Mouse (Mus musculus) gastrocnemius, postnatal 36 days (tissue): ENCODE data around the gene Defa25. TPM values are rescaled to one million over a fixed set of nuclear protein-coding genes. Genes with fewer than 3 reads are reported as not detected.
"Not testable (repeated sequence)": the region's sequence is repeated elsewhere in the genome, so short reads cannot be mapped to it uniquely, and the experiment has no call there.

Experiments used
- DNase-seq, 2 experiments: peaks; one replicate each; pipeline ENCODE4 v3.0.0; 2022
- intact Hi-C: fragments of 180-260 bp; cut with DNase I; formaldehyde crosslinking; loops from one replicate; pipeline ENCODE4 v1.15.1; 2025
- long read RNA-seq, 2 experiments: library from polyadenylated mRNA; stranded (forward); transcript quantifications; one replicate each; pipeline ENCODE4 v2.0.0; 2021
- total RNA-seq, 2 experiments: library from RNA; stranded (reverse); gene quantifications; 2 replicates each; pipeline ENCODE4 v1.2.3; 2021

Gene Defa25
- total RNA-seq = not detected
- long read RNA-seq, experiment 1 = 0 reads
- long read RNA-seq, experiment 2 = 0 reads

- intact Hi-C loops, DNase-seq: not testable (repeated sequence)
Measured at GRCm38 (mm10) chr8:21084142-21084541, at the start of gene Defa25. Gene Defa25, plus strand, starts transcription at chr8:21084442.

- intact Hi-C loops, DNase-seq: not testable (repeated sequence)
Measured at GRCm38 (mm10) chr8:21054747-21055146, 29.5 kb upstream of the Defa25 start, which contains the start of gene Defa23. Gene Defa23, plus strand, starts transcription at chr8:21055047.

GRCm38 (mm10) chr8:21064738-21065137 lies 19.5 kb upstream of the Defa25 start, which contains the start of gene Defa35:
Gene Defa35, plus strand, starts transcription at chr8:21065038.
- intact Hi-C loops, DNase-seq: not testable (repeated sequence)

- intact Hi-C loops = no loop called here
- no peak for DNase-seq
Measured at GRCm38 (mm10) chr8:21093106-21093505, 8.9 kb downstream of the Defa25 start.

GRCm38 (mm10) chr8:21095950-21096349 lies 11.7 kb downstream of the Defa25 start, which contains the start of gene Gm14851:
Gene Gm14851, minus strand, starts transcription at chr8:21096050.
- intact Hi-C loops = not testable (repeated sequence)

GRCm38 (mm10) chr8:21134342-21134741 lies 50.1 kb downstream of the Defa25 start, which contains the start of gene Defa30:
Gene Defa30, plus strand, starts transcription at chr8:21134642.
- DNase-seq, intact Hi-C loops: not testable (repeated sequence)

More at GRCm38 (mm10) chr8:21095950-21096349, 11.7 kb downstream of the Defa25 start, which contains the start of gene Gm14851:
- DNase-seq = not testable (repeated sequence)

Other genes starting within 250 kb of the Defa25 start
- gene Defb33, start 191.8 kb upstream of the Defa25 start, total RNA-seq = not detected
- not detected for gene Gm15056, start 181.8 kb upstream of the Defa25 start, total RNA-seq
- not detected for gene Gm6040, start 162.4 kb upstream of the Defa25 start, total RNA-seq
- not detected for gene AY761185, start 139.7 kb upstream of the Defa25 start, total RNA-seq
- gene Defa21, start 58.9 kb upstream of the Defa25 start, total RNA-seq = not detected
- not detected for gene Defa23, start 29.4 kb upstream of the Defa25 start, total RNA-seq
- gene Defa35, start 19.4 kb upstream of the Defa25 start, total RNA-seq = not detected
- not detected for gene Gm14851, start 11.6 kb downstream of the Defa25 start, total RNA-seq
- gene Defa30, start 50.2 kb downstream of the Defa25 start, total RNA-seq = not detected
- not detected for gene Defa22, start 77.8 kb downstream of the Defa25 start, total RNA-seq
- not detected for gene Defa31, start 107.2 kb downstream of the Defa25 start, total RNA-seq
- not detected for gene Gm15293, start 117.1 kb downstream of the Defa25 start, total RNA-seq
- gene Gm15292, start 165.3 kb downstream of the Defa25 start, total RNA-seq = not detected
- gene Defa27, start 231.1 kb downstream of the Defa25 start, total RNA-seq = not detected
- gene Defa29, start 242.6 kb downstream of the Defa25 start, total RNA-seq = not detected